Mouse (Mus musculus) erythroid progenitor cell, adult 5-6 weeks (primary cell): ENCODE results near the gene Mctp1. TPM values are rescaled to one million over a fixed set of nuclear protein-coding genes. Genes with fewer than 3 reads are reported as not detected.
"Not testable (repeated sequence)": the region's sequence is repeated elsewhere in the genome, so short reads cannot be mapped to it uniquely, and the experiment has no call there.

ENCODE experiments used
- ATAC-seq: replicated peaks from 2 replicates; pipeline ENCODE4 v1.8.0; 2016; ENCODE audit warnings: moderate number of reproducible peaks, mild to moderate bottlenecking, moderate TSS enrichment, inconsistent platforms; ENCODE audit not compliant: poor library complexity, low FRiP score, severe bottlenecking
- total RNA-seq, 2 experiments: library from RNA; stranded (forward) in 1 of 2; stranded (reverse) in 1 of 2; fragments of 150-400 nt in 1 of 2; fragments of 186-747, 209-891 nt in 1 of 2; gene quantifications; 2 replicates each; pipeline versions ENCODE4 v1.2.3 to v1.2.4; 2015 to 2017; ENCODE audit warnings: low replicate concordance in 2 of 2

Gene Mctp1
- total RNA-seq, 2 experiments from 2014 or later, result 8.0 to 11.0 TPM

- no peak for ATAC-seq
These were observed 63.2 kb downstream of the Mctp1 start for GRCm38 (mm10) chr13:76447528-76447927.

DNA sequence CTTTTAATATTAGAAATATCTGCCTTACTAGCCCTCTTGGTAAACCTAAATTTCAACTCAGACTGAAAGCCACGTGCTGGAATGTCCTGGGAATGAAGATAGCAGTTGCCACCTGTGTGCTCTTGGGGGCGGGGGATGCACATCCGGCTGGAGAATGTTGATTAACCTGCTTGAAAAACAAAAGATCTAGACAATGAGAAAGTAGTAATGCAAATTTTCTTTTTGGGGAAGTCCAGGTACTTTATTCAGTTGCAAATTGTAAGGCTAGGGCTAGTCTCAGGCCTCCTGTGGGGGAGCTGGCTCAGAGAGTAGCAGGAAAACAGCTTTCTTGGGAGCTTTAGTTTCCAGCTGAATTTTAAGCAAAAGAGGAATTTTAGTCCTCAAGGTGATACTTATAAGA is 67.2 kb downstream of the Mctp1 start:
- not testable (repeated sequence) for ATAC-seq

DNA sequence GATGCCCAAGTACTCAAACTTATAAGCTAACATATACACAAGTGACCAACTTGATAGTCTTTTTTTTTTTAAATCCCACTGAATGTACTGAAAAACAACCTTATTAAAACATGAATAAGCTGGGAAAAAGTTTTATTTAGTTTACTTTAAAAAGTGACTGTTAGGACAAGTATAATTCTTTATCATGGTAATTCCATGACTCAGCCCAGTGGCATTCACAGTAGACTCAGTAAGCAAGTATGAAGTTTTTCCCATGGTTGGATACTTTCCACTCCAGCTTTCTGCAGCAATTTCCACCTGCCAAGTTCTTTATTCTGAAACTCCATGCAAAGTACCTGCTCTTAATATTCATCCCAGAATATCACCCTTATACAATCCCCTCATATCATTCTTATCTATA is 97.3 kb downstream of the Mctp1 start:
- no peak for ATAC-seq

- no peak for ATAC-seq
These were observed 98.7 kb downstream of the Mctp1 start for GRCm38 (mm10) chr13:76482998-76483397.

DNA sequence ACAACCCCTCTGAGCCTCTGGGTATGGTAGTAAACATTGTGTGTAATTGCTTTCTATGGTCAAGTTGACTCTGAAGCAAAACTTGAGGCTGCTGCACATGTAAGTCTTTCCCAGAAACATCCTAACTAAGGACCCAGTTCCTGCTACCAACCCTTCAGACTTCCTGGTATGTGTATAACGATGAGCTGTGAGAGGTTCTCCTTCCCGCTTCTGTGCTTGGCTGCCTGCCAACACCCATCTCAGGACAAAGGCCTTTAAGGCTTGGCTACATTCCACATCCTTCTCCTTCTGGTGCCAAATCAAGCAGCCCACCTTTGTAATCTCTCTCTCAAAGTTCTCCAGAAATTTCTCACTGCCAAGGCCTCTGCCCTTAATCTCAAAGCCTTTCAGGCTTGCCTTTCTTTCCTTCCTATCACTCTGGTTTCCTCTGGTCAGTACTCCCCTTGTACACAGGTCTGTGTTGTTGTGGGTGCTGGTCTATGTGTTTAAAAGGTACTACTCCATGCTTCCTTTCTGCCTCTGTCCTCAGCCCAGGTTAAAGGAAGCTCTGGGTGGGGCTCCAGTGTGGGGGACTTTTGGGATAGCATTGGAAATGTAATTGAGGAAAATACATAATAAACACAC is 99.9 kb downstream of the Mctp1 start:
- no peak for ATAC-seq

GRCm38 (mm10) chr13:76515896-76516295 is 131.6 kb downstream of the Mctp1 start:
- no peak for ATAC-seq

DNA sequence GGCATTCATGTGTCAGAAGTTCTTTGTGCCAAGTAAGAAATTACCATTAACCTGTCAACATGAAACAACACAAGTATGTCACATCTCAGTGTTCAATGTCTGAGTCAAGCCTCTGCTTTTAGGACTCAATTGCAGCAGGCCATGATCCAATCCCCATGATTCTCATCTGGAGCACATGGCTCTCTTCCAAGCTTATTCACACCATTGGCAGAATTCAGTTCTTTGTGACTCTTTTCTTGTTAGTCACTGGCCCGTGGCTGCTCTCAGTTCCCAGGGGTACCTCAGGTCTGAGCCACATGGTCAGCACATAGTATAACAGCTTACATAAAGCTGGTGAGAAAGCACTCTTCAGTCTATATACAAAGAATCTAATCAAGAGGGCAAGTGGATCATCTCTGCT is 138.8 kb downstream of the Mctp1 start:
- ATAC-seq, result no peak

GRCm38 (mm10) chr13:76527326-76527725 is 143.0 kb downstream of the Mctp1 start:
- ATAC-seq, result no peak

GRCm38 (mm10) chr13:76527751-76528150 is 143.4 kb downstream of the Mctp1 start:
- ATAC-seq, result no peak

GRCm38 (mm10) chr13:76529915-76530314 is 145.6 kb downstream of the Mctp1 start:
- no peak for ATAC-seq

DNA sequence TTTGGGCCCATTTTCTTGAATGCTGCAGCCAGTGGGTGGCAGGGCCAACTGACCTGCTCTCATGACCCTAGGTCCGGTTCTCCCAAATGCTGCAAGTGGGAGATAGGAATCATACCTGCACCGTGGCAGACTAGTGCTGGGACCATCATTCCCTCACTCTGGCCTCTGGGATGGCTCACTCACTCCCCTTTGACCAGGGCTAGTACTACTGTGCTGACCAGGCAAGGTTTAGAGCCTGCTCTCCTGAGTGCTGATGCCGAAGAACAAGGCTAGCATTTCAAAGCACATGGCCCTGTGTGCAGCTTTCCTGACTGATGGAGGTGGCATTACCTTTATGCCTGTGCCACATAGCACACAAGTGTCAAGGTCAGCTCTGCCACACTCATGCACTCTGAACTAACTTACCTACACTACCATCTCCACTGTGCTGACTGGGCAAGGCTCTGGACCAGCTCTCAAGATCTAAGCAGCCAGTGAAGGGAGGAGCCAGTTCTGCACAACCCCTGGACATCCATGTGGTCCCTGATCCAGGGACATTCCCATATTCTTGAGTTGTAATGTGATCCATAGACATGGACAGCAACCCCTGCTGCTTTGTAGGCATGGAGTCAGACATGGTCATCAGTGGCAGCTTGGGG is 146.7 kb downstream of the Mctp1 start:
- ATAC-seq, result no peak

- ATAC-seq, result no peak
These were observed 163.5 kb downstream of the Mctp1 start for GRCm38 (mm10) chr13:76547854-76548253.

GRCm38 (mm10) chr13:76560918-76561317 is 176.6 kb downstream of the Mctp1 start:
- ATAC-seq, result no peak

DNA sequence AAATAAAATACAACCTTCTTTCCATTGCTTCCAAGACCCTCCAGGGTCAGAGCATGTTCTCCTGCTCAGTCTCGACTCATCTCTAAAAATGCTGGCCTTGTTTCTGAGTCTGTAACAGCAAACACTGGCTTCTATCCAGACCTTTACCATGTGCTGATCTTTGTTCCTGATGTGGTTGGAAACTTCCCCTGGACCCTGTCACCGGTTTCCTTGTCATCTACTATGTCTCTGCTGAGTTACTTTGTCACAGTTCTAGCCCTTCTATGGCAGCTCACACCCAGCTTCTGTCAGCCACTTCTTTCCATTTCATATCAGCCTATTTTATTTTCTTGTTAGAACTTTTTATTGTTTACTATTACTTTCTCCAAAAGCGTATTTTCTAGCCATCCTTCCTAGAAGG is 177.3 kb downstream of the Mctp1 start:
- ATAC-seq, result no peak

GRCm38 (mm10) chr13:76564061-76564460 is 179.7 kb downstream of the Mctp1 start:
- ATAC-seq, result no peak

GRCm38 (mm10) chr13:76566024-76566423 is 181.7 kb downstream of the Mctp1 start:
- no peak for ATAC-seq

GRCm38 (mm10) chr13:76567448-76567847 is 183.1 kb downstream of the Mctp1 start:
- no peak for ATAC-seq

DNA sequence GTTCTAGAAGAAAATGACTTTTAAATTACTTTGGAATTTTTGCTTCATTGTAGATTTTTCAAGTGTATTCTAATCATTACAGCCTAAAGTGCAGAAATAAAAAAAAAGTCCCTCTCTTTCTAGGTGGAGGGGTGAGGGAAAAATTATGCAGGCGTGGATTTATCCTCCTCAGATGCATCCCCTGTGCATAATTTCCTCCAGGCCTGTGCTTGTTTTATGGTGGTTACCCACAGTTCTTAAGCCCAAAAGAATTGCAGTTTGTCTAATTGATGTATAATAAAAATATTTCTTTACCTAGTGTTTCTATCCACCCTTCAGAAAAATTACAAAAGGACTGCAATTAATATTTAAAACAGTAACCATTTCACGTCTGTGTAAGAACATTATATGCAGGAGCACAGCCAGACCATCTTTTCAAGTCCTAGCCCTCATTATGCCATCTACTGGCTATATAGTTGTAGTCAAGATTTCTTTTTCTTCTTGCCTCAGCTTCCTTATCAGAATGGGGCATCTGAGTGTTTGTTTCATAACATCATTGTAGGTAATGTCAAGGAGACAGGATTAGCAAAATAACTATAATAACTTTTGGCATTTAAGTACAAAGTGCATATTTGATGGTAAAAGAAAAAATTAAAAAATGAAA is 184.4 kb downstream of the Mctp1 start:
- ATAC-seq, result no peak

GRCm38 (mm10) chr13:76579414-76579813 is 195.1 kb downstream of the Mctp1 start:
- ATAC-seq, result no peak

- ATAC-seq, result no peak
These were observed 201.1 kb downstream of the Mctp1 start for GRCm38 (mm10) chr13:76585447-76585846.

DNA sequence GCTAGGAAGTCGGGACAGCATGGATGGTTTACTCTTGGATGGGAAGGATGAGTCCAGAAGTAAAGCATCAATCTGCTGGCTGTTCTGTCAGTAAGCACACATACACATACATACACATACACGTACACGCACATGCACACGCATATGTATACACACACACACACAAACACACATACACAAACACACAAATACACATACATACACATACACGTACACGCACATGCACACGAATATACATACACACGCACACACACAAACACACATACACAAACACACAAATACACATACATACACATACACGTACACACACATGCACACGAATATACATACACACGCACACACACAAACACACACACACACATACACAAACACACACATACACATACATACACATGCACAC is 206.4 kb downstream of the Mctp1 start:
- not testable (repeated sequence) for ATAC-seq
